Mouse (Mus musculus): Measurements from ENCODE around the gene 2310007B03Rik. TPM values are rescaled to one million over a fixed set of nuclear protein-coding genes. Genes with fewer than 3 reads are reported as not detected.
A peak's percentile ranks its signal among the peaks of the same experiment; 100 is the strongest.
"Not testable (repeated sequence)": the region's sequence is repeated elsewhere in the genome, so short reads cannot be mapped to it uniquely, and the experiment has no call there.

The 2310007B03Rik gene
- 0.07 TPM in 1 of 2 replicates, not detected in the other for polyA plus RNA-seq (2014; fragmentation: Nextera tagmentation; extraction: Ambion mirVana)

DNA sequence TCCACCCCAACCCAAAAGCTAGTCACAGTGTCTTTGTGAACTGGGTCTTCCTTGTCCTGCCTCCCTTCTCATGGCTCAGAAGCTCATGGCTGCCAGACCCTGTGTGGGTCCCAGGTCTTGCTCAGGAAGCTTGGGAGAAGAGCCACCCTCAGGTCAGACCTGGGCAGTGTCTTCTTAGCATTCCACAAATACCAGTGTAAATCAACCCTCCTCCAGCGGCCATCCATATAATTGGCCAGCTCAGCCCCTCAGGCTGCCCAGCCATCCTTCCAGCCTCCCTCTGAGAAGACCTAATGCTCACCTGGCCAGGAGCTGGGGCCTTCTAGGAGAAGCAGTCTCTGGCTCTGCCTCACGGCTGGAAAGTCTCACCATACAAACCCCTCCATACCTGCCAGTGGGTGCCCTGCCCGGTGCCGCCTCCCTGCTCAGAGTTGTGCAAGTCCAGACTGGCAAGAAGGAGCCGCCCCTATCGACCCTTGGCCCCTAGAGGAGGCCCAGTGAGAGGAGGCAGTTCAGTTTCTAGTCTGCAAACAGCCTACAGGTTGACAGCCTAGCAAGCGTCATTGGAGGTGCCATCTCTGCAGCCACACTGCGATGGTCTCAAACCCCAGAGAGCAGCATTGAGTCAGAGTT, at the start of gene 2310007B03Rik:
2310007B03Rik (minus strand) TSS at position 448 of the 633 bp plus-strand sequence.
- Histone ChIP-seq H3K27me3 (replicated peaks; ENCODE audit: control insufficient read depth, insufficient read depth, low read length) (no peaks in the 10 kb centered on the region), H3K4me1 (replicated peaks; ENCODE audit: control insufficient read depth, insufficient read depth, low read length) (no peaks in the 10 kb centered on the region), H3K27ac (ENCODE audit: low read depth, low read length) (no peak within 1 kb of the TSS), H3K4me3 (ENCODE audit: low read depth, low read length) (no peak within 1 kb of the TSS), H3K4me2 (no peak within 1 kb of the TSS), H3K9me3 (ENCODE audit: control insufficient read depth, low read length) (no peaks in the 10 kb centered on the region), H3K36me3 (ENCODE audit: control insufficient read depth, insufficient read depth, low read length) (no peaks in the 10 kb centered on the region), H3K9ac (ENCODE audit: low read depth, low read length) (no peak within 1 kb of the TSS)
- ATAC-seq (replicated peaks; ENCODE audit: low FRiP score) (no peak), DNase-seq (ENCODE audit: low spot score) (no peak)
- 65% methylated on average over 8 of the region's 8 CpGs for WGBS

DNA sequence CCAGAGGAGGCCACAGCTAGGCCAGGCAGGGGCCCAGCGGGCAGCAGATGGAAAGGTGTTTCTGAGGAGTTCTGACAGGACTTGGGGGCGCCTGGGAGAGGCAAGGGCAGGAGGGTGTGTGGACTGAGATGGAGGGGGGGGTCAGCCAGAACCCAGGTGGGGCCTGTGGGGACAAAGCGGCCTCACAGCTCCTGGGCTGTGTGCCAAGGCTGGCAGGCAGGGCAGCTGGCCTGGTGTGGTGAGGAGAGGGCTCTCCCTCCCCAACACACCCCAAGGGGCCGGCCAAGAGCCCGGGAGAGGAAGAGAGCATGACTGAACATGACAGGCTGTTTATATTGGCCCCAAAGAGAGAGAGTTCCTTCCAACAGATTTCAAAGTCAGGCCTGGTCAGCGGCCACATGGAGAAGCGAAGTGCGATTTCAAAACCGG, 49.5 kb upstream of the 2310007B03Rik start:
- Histone ChIP-seq H3K27me3 (replicated peaks; ENCODE audit: control insufficient read depth, insufficient read depth, low read length) (no peaks in the 10 kb centered on the region), H3K9me3 (ENCODE audit: control insufficient read depth, low read length) (no peaks in the 10 kb centered on the region), H3K27ac (ENCODE audit: low read depth, low read length) (peak overlapping the region; percentile 41; the same call in 1 of the 2 replicates), H3K9ac (ENCODE audit: low read depth, low read length) (no peak overlapping the region), H3K4me1 (replicated peaks; ENCODE audit: control insufficient read depth, insufficient read depth, low read length) (no peaks in the 10 kb centered on the region; the same call in 1 of the 2 replicates), H3K36me3 (ENCODE audit: control insufficient read depth, insufficient read depth, low read length) (no peaks in the 10 kb centered on the region), H3K4me3 (ENCODE audit: low read depth, low read length) (no peak overlapping the region), H3K4me2 (no peak overlapping the region)
- 43% methylated on average over 9 of the region's 9 CpGs for WGBS
- DNase-seq (ENCODE audit: low spot score) (peak; percentile 33), ATAC-seq (replicated peaks; ENCODE audit: low FRiP score) (no peak)

DNA sequence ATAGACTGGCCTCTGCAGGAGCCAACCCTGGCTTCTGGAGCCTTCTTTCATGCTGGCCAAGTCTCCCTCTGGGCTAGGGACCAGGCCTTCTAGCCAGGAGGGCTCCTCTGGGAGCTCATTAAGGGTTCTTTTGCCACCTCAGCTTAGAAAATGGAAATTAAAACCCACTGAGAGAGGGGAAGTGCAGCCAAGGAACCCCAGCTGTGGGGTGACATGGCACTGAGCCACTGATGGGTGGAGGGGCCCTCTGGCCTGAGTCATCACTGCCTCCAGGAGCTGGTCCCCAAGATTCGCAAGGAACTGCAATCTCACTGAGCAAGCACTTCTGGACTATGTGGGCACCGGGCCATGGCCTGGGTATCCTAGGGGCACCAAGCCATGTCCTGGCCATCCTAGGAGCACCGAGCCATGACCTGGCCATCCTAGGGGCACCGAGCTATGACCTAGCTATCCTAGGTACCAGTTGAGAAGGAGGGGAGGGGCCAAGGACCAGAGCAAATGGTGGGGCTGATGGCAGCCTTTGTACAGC, 46.9 kb upstream of the 2310007B03Rik start:
- DNase-seq (ENCODE audit: low spot score), result no peak
- Histone ChIP-seq H3K9ac (ENCODE audit: low read depth, low read length) (no peak overlapping the region), H3K27ac (ENCODE audit: low read depth, low read length) (no peak overlapping the region), H3K4me1 (replicated peaks; ENCODE audit: control insufficient read depth, insufficient read depth, low read length) (no peaks in the 10 kb centered on the region; the same call in 1 of the 2 replicates), H3K4me2 (no peak overlapping the region), H3K27me3 (replicated peaks; ENCODE audit: control insufficient read depth, insufficient read depth, low read length) (no peaks in the 10 kb centered on the region), H3K4me3 (ENCODE audit: low read depth, low read length) (no peak overlapping the region), H3K9me3 (ENCODE audit: control insufficient read depth, low read length) (no peaks in the 10 kb centered on the region), H3K36me3 (ENCODE audit: control insufficient read depth, insufficient read depth, low read length) (no peaks in the 10 kb centered on the region)
- ATAC-seq (replicated peaks; ENCODE audit: low FRiP score), result no peak
- WGBS, result 76% methylated on average over 4 of the region's 4 CpGs

DNA sequence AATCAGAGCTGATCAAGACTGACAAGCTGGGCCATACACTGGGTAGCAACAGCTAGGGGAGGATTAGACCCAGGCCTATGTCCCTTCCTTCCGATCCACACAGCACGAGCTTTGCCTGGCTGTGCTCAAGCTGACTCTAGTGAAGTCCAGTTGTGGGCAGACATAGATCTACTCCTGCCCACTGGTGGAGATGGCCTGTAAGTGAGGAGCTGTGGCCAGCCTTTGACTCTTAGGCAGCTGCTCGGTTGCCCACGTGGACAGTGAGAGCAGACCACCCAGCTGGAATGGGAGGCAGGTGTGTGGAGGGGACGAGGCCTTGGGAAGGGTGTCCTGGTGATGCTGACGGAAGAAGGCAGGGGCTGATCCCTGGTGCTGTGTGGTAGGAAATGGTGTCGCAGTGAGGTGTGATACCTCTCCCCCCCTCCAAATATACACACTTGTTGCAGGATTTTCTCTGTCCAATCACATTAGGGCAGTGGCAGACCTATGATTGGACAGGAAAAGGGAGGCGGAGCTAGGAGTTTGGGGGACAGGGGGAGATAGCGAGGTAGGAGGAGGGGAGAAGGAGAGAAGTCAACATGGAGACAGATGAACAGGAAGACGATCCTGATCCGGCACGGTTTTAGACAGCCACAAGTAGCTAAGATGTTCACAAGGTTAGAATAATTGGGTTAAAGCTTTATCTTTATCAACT, 45.7 kb upstream of the 2310007B03Rik start:
- DNase-seq (ENCODE audit: low spot score), result no peak
- Histone ChIP-seq H3K36me3 (ENCODE audit: control insufficient read depth, insufficient read depth, low read length) (no peaks in the 10 kb centered on the region), H3K4me2 (no peak overlapping the region), H3K4me1 (replicated peaks; ENCODE audit: control insufficient read depth, insufficient read depth, low read length) (no peaks in the 10 kb centered on the region), H3K27me3 (replicated peaks; ENCODE audit: control insufficient read depth, insufficient read depth, low read length) (no peaks in the 10 kb centered on the region), H3K9me3 (ENCODE audit: control insufficient read depth, low read length) (no peaks in the 10 kb centered on the region), H3K27ac (ENCODE audit: low read depth, low read length) (no peak overlapping the region), H3K9ac (ENCODE audit: low read depth, low read length) (no peak overlapping the region), H3K4me3 (ENCODE audit: low read depth, low read length) (no peak overlapping the region)
- ATAC-seq (replicated peaks; ENCODE audit: low FRiP score), result no peak
- 62% methylated on average over 12 of the region's 12 CpGs for WGBS

DNA sequence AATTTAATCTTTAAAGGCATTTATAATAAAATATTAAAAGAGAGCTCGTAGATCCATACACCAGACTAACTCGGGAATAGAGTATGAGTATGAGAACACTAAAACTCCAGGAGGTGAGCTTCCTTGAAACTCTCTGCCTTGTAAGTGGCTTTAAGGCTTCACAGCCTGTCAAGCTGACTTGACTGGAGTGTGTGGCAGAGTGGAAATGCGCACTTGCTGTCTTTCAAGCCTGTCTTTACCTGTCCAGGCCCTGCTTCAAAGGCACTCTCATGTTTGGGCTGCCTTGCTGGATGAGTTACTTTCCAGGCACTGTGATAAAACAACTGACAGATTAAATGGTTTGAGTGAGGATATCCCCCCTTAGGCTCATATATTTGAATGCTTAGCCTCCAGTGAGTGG, 37.2 kb upstream of the 2310007B03Rik start:
- ATAC-seq (replicated peaks; ENCODE audit: low FRiP score) (no peak), DNase-seq (ENCODE audit: low spot score) (no peak)
- Histone ChIP-seq H3K27ac (ENCODE audit: low read depth, low read length) (no peak overlapping the region), H3K9me3 (ENCODE audit: control insufficient read depth, low read length) (no peaks in the 10 kb centered on the region), H3K4me3 (ENCODE audit: low read depth, low read length) (no peak overlapping the region), H3K27me3 (replicated peaks; ENCODE audit: control insufficient read depth, insufficient read depth, low read length) (no peaks in the 10 kb centered on the region), H3K36me3 (ENCODE audit: control insufficient read depth, insufficient read depth, low read length) (no peaks in the 10 kb centered on the region), H3K9ac (ENCODE audit: low read depth, low read length) (no peak overlapping the region), H3K4me2 (no peak overlapping the region), H3K4me1 (replicated peaks; ENCODE audit: control insufficient read depth, insufficient read depth, low read length) (no peaks in the 10 kb centered on the region)
- 77% methylated on average over 3 of the region's 3 CpGs for WGBS

DNA sequence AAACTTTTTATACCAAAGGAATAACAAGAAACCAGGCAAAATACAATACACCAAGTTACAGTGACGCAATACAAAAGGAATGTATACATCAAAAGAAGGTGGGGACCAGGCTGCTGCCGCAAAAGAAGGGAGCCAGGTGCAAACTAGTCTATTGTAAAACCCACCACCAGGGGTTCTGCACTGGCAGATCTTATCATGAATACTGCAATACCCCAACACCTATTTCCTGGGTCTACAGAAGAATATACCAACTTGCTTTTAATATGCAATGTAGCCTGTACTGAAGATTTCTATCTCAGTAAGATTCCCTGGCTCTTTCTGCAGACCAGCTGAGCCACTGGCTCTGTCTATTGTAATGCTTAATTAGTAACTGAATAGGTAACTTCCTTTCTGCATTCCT, 36.7 kb upstream of the 2310007B03Rik start:
- not testable (repeated sequence) for H3K9me3 ChIP-seq (ENCODE audit: control insufficient read depth, low read length); H3K27me3 ChIP-seq (replicated peaks; ENCODE audit: control insufficient read depth, insufficient read depth, low read length); H3K4me3 ChIP-seq (ENCODE audit: low read depth, low read length); H3K27ac ChIP-seq (ENCODE audit: low read depth, low read length); ATAC-seq (replicated peaks; ENCODE audit: low FRiP score); H3K4me1 ChIP-seq (replicated peaks; ENCODE audit: control insufficient read depth, insufficient read depth, low read length); H3K9ac ChIP-seq (ENCODE audit: low read depth, low read length); DNase-seq (ENCODE audit: low spot score); H3K36me3 ChIP-seq (ENCODE audit: control insufficient read depth, insufficient read depth, low read length); H3K4me2 ChIP-seq
- 84% methylated on average over 2 of the region's 2 CpGs for WGBS

DNA sequence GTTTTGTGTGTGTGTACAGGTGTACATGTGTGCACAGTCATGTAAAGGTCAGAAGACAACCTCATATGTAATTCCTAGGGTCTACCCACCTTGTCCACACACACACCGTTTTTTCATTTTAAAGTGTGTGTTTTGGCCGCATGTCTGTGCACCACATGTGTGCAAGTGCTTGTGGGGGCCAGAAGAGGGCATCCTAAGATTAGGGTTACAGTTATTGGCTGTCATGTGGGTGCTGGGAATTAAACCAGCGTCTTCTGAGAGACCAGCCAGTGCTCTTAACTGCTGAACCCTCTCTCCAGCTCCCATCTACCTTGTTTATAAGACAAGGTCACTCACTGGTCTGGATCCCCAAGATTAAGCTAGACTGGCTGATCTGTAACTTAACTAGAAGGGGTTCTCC, 34.2 kb upstream of the 2310007B03Rik start:
- Histone ChIP-seq H3K27ac (ENCODE audit: low read depth, low read length) (no peak overlapping the region), H3K9me3 (ENCODE audit: control insufficient read depth, low read length) (no peaks in the 10 kb centered on the region), H3K4me1 (replicated peaks; ENCODE audit: control insufficient read depth, insufficient read depth, low read length) (no peaks in the 10 kb centered on the region), H3K27me3 (replicated peaks; ENCODE audit: control insufficient read depth, insufficient read depth, low read length) (peaks cover 9% of the 10 kb centered on the region; the same call in 1 of the 2 replicates), H3K4me3 (ENCODE audit: low read depth, low read length) (no peak overlapping the region), H3K36me3 (ENCODE audit: control insufficient read depth, insufficient read depth, low read length) (no peaks in the 10 kb centered on the region), H3K4me2 (no peak overlapping the region), H3K9ac (ENCODE audit: low read depth, low read length) (no peak overlapping the region)
- WGBS, result 73% methylated on average over 3 of the region's 3 CpGs
- no peak for ATAC-seq (replicated peaks; ENCODE audit: low FRiP score)
- DNase-seq (ENCODE audit: low spot score), result no peak

DNA sequence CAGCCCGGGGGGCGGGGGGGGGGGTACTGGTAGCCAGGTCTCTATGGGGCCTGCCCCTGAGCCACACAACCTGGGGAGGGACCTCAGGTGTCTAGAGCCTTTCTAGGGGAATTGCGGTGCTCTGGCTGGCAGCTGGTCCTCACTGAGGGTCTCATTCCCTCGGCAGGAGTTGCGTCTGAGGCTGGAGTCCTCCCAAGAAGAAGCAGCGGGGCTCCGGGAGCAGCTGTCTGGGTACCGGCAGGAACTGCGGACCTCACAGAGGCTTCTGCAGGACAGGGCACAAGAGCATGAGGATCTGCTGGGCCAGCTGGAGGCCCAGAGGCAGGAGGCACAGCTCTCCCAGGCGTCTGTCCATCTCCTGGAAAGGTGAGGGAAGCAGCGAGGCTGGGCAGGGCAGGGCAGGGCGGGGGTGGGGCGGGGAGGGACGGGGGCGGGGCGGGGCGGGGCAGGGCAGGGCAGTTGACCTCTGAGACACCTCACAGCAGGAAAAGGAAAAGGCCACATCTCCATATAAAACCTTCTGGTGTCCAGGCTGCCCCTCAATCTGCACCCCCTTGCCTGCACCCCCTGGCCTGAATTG, 30.1 kb upstream of the 2310007B03Rik start:
- H3K4me3 ChIP-seq (ENCODE audit: low read depth, low read length), result no peak overlapping the region
- no peak overlapping the region for H3K27ac ChIP-seq (ENCODE audit: low read depth, low read length)
- H3K9me3 ChIP-seq (ENCODE audit: control insufficient read depth, low read length), result no peaks in the 10 kb centered on the region
- H3K9ac ChIP-seq (ENCODE audit: low read depth, low read length), result no peak overlapping the region
- peaks cover 11% of the 10 kb centered on the region for H3K27me3 ChIP-seq (replicated peaks; ENCODE audit: control insufficient read depth, insufficient read depth, low read length)
- no peaks in the 10 kb centered on the region for H3K4me1 ChIP-seq (replicated peaks; ENCODE audit: control insufficient read depth, insufficient read depth, low read length)
- ATAC-seq (replicated peaks; ENCODE audit: low FRiP score) (no peak), DNase-seq (ENCODE audit: low spot score) (no peak)
- 14% methylated on average over 10 of the region's 17 CpGs for WGBS
- H3K4me2 ChIP-seq, result no peak overlapping the region
- H3K36me3 ChIP-seq (ENCODE audit: control insufficient read depth, insufficient read depth, low read length), result no peaks in the 10 kb centered on the region
